Mouse (Mus musculus): ENCODE measurements at regions not wholly inside any gene's neighbourhood (a gene's known extent, or its start where the extent isn't known, plus 50 kb on each side); places are given as distances from the start of the nearest gene placed in this dataset.

DNA sequence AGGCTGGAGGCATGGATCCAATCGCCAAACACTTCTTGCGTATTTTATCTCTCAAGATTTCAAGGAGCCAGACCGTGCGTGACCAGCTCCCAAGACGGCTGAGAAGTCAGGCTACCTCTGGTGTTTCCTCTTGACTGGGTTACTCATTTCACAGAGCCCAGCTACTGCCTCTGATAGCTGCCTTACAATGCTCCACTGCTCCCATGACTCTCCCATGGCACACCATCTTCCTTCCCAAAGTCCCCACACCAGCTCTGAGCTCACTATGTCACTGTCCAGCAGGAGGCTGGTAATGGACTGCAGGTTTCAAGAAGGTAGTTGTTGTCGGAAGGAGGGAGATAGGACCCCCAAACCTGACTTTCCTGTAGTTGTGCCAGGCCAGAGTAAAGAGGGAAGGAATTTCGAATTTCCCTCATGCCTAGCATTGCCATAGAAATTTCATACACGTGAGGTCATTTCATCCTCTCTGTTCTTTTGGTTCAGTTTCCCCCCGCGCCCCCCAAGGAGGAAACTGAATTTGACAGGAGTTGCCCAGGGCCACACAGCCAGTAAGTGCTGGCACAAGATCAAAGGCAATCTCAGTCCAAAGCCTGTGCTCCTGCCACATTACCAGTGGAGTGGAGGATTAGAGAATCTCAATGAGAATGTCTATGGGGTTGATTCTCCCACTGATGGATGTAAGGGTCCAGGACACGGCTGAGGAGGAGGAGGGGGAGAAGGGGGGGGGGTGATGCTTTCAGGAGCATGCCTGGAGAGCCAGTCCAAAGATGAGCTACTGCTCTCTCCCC, 155.3 kb upstream of the Mocs1 start:
- TF ChIP-seq CTCF (IDR thresholded peaks at IDR 0.05; ENCODE audit: low read depth) = no peak
- TF ChIP-seq EP300 (IDR thresholded peaks at IDR 0.05; ENCODE audit: low read depth) = no peak

Measured in heart, postnatal 0 days (tissue).